Mouse (Mus musculus) heart, embryonic 14.5 days (tissue): ENCODE measurements around the gene Catsperg1. TPM values are rescaled to one million over a fixed set of nuclear protein-coding genes. Genes with fewer than 3 reads are reported as not detected.
A peak's percentile ranks its signal among the peaks of the same experiment; 100 is the strongest.

Experiments
- ATAC-seq: fragments of 200-750 bp; cut with Nextera tagmentation; 2 replicates; pipeline ENCODE4 v1.8.0; 2017; ENCODE audit warnings: low read depth, moderate TSS enrichment; ENCODE audit not compliant: insufficient number of reproducible peaks, insufficient read depth, low FRiP score
- H3K27ac ChIP-seq, 2 experiments: fragments of 200-500 bp in 1 of 2; fragments of 300-500 bp in 1 of 2; sonication (generic) in 1 of 2; replicated peaks in 1 of 2; 2 replicates each; pipeline ENCODE4 v1.5.1; 2012 to 2014; ENCODE audit warnings: low read depth in 2 of 2, low read length in 2 of 2, control low read depth in 1 of 2, mild to moderate bottlenecking in 1 of 2, mixed read lengths in 1 of 2; ENCODE audit not compliant: control insufficient read depth in 1 of 2, insufficient read depth in 1 of 2
- H3K27me3 ChIP-seq: fragments of 300-500 bp; sonication (generic); 2 replicates; pipeline ENCODE4 v1.6.1; 2014; ENCODE audit warnings: mild to moderate bottlenecking, low read length, control low read depth; ENCODE audit not compliant: control insufficient read depth, insufficient read depth
- H3K36me3 ChIP-seq: fragments of 300-500 bp; sonication (generic); 2 replicates; pipeline ENCODE4 v1.6.1; 2014; ENCODE audit warnings: mild to moderate bottlenecking, control low read depth, low read length, mixed read lengths; ENCODE audit not compliant: control insufficient read depth, insufficient read depth
- H3K4me1 ChIP-seq, 2 experiments: fragments of 200-500 bp in 1 of 2; fragments of 300-500 bp in 1 of 2; sonication (generic) in 1 of 2; 2 replicates each; pipeline ENCODE4 v1.6.1; 2012 to 2014; ENCODE audit warnings: low read length in 2 of 2, control low read depth in 1 of 2, mixed read lengths in 1 of 2; ENCODE audit not compliant: control insufficient read depth in 2 of 2, insufficient read depth in 2 of 2
- H3K4me2 ChIP-seq: fragments of 300-500 bp; sonication (generic); 2 replicates; pipeline ENCODE4 v1.6.1; 2014; ENCODE audit warnings: mild to moderate bottlenecking, low read length
- H3K4me3 ChIP-seq, 2 experiments: fragments of 200-500 bp in 1 of 2; fragments of 300-500 bp in 1 of 2; sonication (generic) in 1 of 2; 2 replicates each; pipeline ENCODE4 v1.5.1; 2012 to 2014; ENCODE audit warnings: low read length in 2 of 2, mild to moderate bottlenecking in 2 of 2, control low read depth in 1 of 2, low read depth in 1 of 2, moderate library complexity in 1 of 2; ENCODE audit not compliant: control insufficient read depth in 1 of 2, insufficient read depth in 1 of 2
- H3K9ac ChIP-seq: fragments of 300-500 bp; sonication (generic); 2 replicates; pipeline ENCODE4 v1.6.1; 2014; ENCODE audit warnings: mild to moderate bottlenecking, low read length
- H3K9me3 ChIP-seq: fragments of 300-500 bp; sonication (generic); 2 replicates; pipeline ENCODE4 v1.6.1; 2016; ENCODE audit warnings: low read length, control low read depth; ENCODE audit not compliant: control insufficient read depth
- WGBS: fragments of 180-500 bp; shearing (Covaris S2); extraction: QIAGEN DNeasy Blood & Tissue Kit; methylation state at CpG from one replicate; pipeline ENCODE4 v1.1.7; 2014; 5-methylcytosine and 5-hydroxymethylcytosine counted together
- polyA plus RNA-seq: library from polyadenylated mRNA; unstranded; fragments of >200 nt; fragmentation: Nextera tagmentation; extraction: Ambion mirVana; gene quantifications from 2 replicates; pipeline ENCODE4 v1.2.1, GENCODE M21; 2014

The Catsperg1 gene
- polyA plus RNA-seq, 1 experiment from 2014 or later: 0.66 TPM

GRCm38 (mm10) chr7:29170066-29170754 lies 43.6 kb downstream of the Catsperg1 start, which contains the start of the genes Ggn and Spred3:
Ggn (plus strand) TSS chr7:29170210.
Spred3 (minus strand) TSS chr7:29170411.
- Histone ChIP-seq H3K9me3 (no peaks in the 10 kb centered on the region), H3K4me3 (peak within 1 kb of the TSS; percentile 60 to 68), H3K27me3 (peaks cover 46% of the 10 kb centered on the region), H3K4me2 (peak within 1 kb of the TSS; percentile 82), H3K36me3 (peaks cover 27% of the 10 kb centered on the region), H3K4me1 (peaks cover 21 to 30% of the 10 kb centered on the region in 2 experiments; a peak in 3 of 4 replicates), H3K9ac (peak within 1 kb of the TSS; percentile 71), H3K27ac (peak within 1 kb of the TSS; percentile 52 to 63)
- WGBS: 1% methylated on average over 30 of the region's 30 CpGs
- ATAC-seq: peak; percentile 20; the same call in 1 of the 2 replicates

- Histone ChIP-seq H3K9ac (peak overlapping the region; percentile 71), H3K36me3 (peaks cover 20% of the 10 kb centered on the region), H3K4me1 (peaks cover 21 to 30% of the 10 kb centered on the region in 2 experiments; a peak in 3 of 4 replicates), H3K4me2 (peak overlapping the region; percentile 82), H3K4me3 (peak overlapping the region; percentile 60 to 68), H3K27me3 (peaks cover 46% of the 10 kb centered on the region), H3K9me3 (no peaks in the 10 kb centered on the region), H3K27ac (peak overlapping the region in 1 of 2 experiments; percentile 63; a peak in 1 of 4 replicates)
- peak; percentile 83 for ATAC-seq
- under 1% methylated on average over 31 of the region's 39 CpGs for WGBS
Observed at GRCm38 (mm10) chr7:29169231-29170065, 44.4 kb downstream of the Catsperg1 start.

DNA sequence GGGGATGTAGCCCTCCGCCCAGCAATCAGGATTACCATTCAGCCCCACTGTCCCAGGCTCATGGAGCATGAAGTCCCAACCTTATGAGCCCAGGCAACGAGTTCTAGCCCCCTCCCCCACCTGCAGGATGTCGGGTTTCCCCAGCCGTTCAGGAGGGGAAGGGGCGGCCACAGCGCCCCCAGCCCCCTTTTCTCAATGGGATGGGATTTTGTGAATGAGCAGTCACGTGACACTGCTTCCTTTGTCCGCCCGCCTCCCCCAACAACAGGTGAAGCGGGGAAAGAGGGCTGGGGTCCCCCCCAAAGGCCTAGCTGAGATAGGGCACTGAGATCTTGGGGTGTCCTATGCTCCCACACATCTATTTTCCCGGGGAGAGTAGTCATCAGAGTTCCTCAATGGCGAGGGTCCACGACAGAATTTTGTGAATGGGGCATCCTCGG lies 45.0 kb downstream of the Catsperg1 start:
- H3K9ac ChIP-seq: peak overlapping the region; percentile 71
- H3K4me3 ChIP-seq: peak overlapping the region; percentile 60 to 68
- WGBS: 0% methylated on average over 14 of the region's 14 CpGs
- H3K9me3 ChIP-seq: no peaks in the 10 kb centered on the region
- ATAC-seq: no peak
- peaks cover 21 to 30% of the 10 kb centered on the region in 2 experiments; a peak in 3 of 4 replicates for H3K4me1 ChIP-seq
- H3K27ac ChIP-seq: no peak overlapping the region
- peak overlapping the region; percentile 82 for H3K4me2 ChIP-seq
- peaks cover 44% of the 10 kb centered on the region for H3K27me3 ChIP-seq
- H3K36me3 ChIP-seq: peaks cover 13% of the 10 kb centered on the region

DNA sequence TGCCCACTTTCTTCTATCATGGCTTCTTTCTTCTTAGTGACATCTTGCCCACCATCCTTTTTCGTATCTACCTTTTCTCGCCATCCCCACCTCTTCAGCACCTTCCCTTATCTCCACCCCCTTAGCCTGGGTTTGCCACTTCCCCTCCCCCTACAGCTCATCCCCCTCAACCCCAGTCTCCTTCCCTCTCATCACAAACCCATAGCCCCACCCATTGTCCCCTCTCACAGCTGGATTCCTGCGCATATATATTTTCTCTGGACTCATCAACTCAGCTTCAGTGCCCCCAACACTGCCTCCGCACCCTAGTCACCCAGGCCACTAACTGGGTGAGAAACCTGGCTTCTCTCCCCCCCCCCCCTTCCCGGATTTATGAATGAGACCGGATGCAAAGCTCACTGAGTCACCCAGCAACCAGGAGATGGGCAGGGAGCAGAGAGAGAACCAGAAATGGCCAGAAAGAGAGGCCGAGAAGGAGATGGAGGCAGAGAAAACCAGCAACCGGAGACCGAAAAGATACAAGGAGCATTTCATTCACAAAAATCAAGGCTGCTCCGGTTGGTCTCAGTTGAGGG lies 45.6 kb downstream of the Catsperg1 start:
- WGBS: 4% methylated on average over 10 of the region's 10 CpGs
- Histone ChIP-seq H3K36me3 (peaks cover 7% of the 10 kb centered on the region), H3K4me1 (peaks cover 21 to 30% of the 10 kb centered on the region in 2 experiments; a peak in 3 of 4 replicates), H3K27me3 (peaks cover 38% of the 10 kb centered on the region), H3K27ac (no peak overlapping the region), H3K4me2 (peak overlapping the region; percentile 82), H3K4me3 (peak overlapping the region; percentile 3 to 60; a peak in 2 of 4 replicates), H3K9ac (peak overlapping the region; percentile 71; the same call in 1 of the 2 replicates), H3K9me3 (no peaks in the 10 kb centered on the region)
- no peak for ATAC-seq

DNA sequence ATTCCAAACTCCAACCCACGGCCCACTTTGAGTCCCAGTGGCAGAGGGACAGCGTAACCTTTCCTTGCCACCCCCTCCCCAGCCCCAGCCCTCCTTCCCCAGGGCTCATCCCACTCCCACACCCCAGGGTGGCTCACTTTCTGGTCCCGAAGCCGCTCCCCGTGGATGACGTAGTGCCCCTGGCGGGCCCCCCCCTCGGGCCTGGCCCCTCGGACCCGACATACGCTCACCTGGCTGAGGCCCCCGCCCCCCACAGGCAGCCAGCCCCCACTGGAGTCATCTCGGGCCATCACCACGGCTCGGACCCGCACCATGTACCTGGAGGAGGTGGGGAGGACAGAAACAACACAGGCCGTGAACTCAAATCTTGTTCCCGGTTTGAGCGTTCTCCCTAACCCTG lies 46.2 kb downstream of the Catsperg1 start:
- Histone ChIP-seq H3K9me3 (no peaks in the 10 kb centered on the region), H3K4me1 (peaks cover 21 to 33% of the 10 kb centered on the region in 2 experiments; a peak in 3 of 4 replicates), H3K9ac (no peak overlapping the region), H3K4me2 (no peak overlapping the region), H3K36me3 (peaks cover 2% of the 10 kb centered on the region; the same call in 1 of the 2 replicates), H3K27ac (no peak overlapping the region), H3K27me3 (peaks cover 33% of the 10 kb centered on the region), H3K4me3 (no peak overlapping the region)
- WGBS: 18% methylated on average over 19 of the region's 19 CpGs
- ATAC-seq: no peak

GRCm38 (mm10) chr7:29162750-29163525 lies 50.9 kb downstream of the Catsperg1 start:
- no peak overlapping the region for H3K4me2 ChIP-seq
- H3K4me3 ChIP-seq: no peak overlapping the region
- no peak overlapping the region for H3K9ac ChIP-seq
- no peaks in the 10 kb centered on the region for H3K36me3 ChIP-seq
- no peak overlapping the region for H3K27ac ChIP-seq
- ATAC-seq: peak; percentile 19; the same call in 1 of the 2 replicates
- no peaks in the 10 kb centered on the region for H3K9me3 ChIP-seq
- 0 out of 4 replicates have a peak, but pooled peaks cover 0 to 5% of the 10 kb centered on the region in 2 experiments for H3K4me1 ChIP-seq
- peaks cover 22% of the 10 kb centered on the region for H3K27me3 ChIP-seq
- WGBS: 18% methylated on average over 9 of the region's 9 CpGs
